Mouse (Mus musculus): ENCODE measurements at regions not wholly inside any gene's neighbourhood (a gene's known extent, or its start where the extent isn't known, plus 50 kb on each side); places are given as distances from the start of the nearest gene placed in this dataset.

DNA sequence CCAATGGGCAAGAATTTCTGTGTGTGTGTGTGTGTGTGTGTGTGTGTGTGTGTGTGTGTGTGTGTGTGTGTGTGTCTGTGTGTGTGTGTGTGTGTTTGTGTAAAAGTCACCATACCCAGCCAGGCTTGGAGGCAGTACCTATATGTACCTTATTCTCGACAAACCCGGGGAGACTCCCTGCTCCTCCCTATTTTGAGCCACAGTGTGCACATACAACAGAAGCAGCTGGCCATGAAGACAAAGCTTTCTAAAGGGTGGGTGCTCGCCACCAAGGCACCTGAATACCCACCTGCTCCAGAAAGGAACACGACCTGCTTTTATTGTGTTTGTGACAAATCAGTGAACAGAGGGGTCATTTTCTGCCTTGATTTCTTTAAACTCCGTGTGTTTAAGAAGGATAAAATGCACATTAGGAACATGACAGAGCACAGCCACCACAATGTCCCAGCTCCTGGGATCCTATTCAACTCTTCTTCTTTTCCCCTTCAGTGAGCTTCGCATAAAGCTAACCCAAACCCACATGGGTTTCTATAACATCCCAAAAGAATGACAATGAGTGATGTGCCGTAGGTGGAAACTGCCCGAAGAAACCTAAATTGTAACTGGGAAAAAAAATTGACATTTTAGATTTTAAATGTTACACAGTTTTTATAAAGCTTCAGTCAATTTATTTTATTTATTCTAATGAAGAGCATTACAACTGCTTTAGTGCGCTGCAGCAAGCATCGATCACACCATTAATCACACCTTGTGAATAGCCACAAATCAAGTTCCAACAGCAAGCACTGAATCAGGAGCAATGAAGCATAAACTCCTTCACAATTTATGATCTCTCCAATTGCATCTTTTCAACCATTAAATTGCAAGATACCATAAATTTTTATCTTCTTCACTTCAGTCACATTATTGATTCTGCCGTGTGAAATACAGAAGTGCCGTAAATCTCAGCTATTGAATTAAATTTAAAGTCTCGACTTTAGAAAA is 232.0 kb downstream of the Cdca7 start:
- Histone ChIP-seq H3K4me3 (replicated peaks) (no peak overlapping the region), H3K36me3 (replicated peaks; ENCODE audit: low read length) (no peaks in the 10 kb centered on the region), H3K9me3 (no peaks in the 10 kb centered on the region), H3K27me3 (replicated peaks) (peaks cover 7% of the 10 kb centered on the region), H3K4me1 (no peaks in the 10 kb centered on the region)
- TF ChIP-seq GATA1 (IDR thresholded peaks at IDR 0.05; ENCODE audit: borderline replicate concordance, low read length): no peak
- no peak for TF ChIP-seq FLI1 (IDR thresholded peaks at IDR 0.05; ENCODE audit: low read length)

DNA sequence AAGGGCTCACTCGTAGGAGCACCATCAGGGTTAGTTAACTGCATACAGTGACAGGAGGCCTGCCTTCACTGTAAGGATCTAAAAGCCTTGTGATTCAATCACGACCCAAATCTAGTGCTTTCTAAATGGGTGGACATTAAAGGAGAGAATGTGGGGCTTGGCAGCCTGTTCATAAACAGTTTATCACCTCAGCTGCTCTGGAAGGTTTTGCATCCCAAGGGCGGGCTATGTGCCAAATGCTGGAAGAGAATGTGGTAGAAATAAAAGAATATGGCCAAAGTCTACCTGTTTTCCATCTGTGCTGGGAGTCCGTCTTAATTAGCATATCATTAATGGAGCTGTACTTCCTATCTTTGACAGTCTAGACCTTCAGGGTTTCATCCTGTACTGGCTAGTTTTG is 241.0 kb downstream of the Cdca7 start:
- Histone ChIP-seq H3K27me3 (replicated peaks) (peaks cover 3% of the 10 kb centered on the region), H3K36me3 (replicated peaks; ENCODE audit: low read length) (no peaks in the 10 kb centered on the region), H3K4me1 (no peaks in the 10 kb centered on the region), H3K9me3 (0 out of 2 replicates have a peak, but pooled peaks cover 2% of the 10 kb centered on the region), H3K4me3 (replicated peaks) (no peak overlapping the region)
- no peak for TF ChIP-seq GATA1 (IDR thresholded peaks at IDR 0.05; ENCODE audit: borderline replicate concordance, low read length)
- TF ChIP-seq FLI1 (IDR thresholded peaks at IDR 0.05; ENCODE audit: low read length): no peak

DNA sequence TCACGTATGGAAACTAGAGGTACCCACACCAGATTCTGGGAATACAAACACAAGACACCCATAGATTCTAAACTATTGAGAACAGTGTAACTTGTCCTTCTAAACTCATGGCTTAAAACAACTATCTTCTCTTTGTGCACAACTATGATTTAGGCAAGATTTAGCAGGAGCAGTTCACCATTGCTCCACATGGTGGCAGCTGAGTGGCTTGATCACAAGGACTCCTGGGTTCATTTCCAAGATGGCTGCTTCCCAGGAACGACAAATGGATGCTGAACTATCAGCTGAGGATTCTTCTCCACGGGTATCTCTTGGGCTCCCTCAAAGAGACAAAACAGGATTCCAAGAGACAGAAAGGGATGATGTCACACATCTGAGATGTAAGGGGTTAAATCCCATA is 251.5 kb downstream of the Sp3 start:
- H3K4me1 ChIP-seq: no peaks in the 10 kb centered on the region

DNA sequence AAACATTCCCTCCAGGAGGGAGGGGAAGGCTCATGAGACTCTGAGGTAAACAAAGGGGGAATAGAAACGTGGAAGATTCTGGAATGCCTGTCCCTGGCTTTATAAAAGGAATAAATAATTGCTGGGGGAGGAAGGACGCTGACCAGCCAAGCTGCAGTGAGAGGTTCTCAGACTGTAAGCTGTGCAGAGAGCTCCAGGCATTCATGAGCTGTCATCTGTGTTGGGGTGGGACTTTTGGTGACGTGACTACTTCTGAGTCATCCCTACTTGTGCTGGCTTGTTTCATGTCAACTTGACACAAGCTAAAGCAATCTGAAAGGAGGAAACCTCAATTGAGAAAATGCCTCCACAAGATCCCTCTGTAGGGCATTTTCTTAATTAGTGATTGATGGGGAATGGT is 246.9 kb downstream of the Sp3 start:
- 0 out of 2 replicates have a peak, but pooled peaks cover 5% of the 10 kb centered on the region for H3K9me3 ChIP-seq
- no peaks in the 10 kb centered on the region for H3K36me3 ChIP-seq (replicated peaks; ENCODE audit: low read length)
- no peak overlapping the region for H3K4me3 ChIP-seq (replicated peaks)
- H3K4me1 ChIP-seq: no peaks in the 10 kb centered on the region
- peaks cover 15% of the 10 kb centered on the region for H3K27me3 ChIP-seq (replicated peaks)
- TF ChIP-seq GATA1 (IDR thresholded peaks at IDR 0.05; ENCODE audit: borderline replicate concordance, low read length) (no peak), FLI1 (IDR thresholded peaks at IDR 0.05; ENCODE audit: low read length) (no peak)

More for the DNA sequence above, 251.5 kb downstream of the Sp3 start:
- Histone ChIP-seq H3K27me3 (replicated peaks) (peaks cover 25% of the 10 kb centered on the region), H3K9me3 (0 out of 2 replicates have a peak, but pooled peaks cover 4% of the 10 kb centered on the region), H3K36me3 (replicated peaks; ENCODE audit: low read length) (no peaks in the 10 kb centered on the region), H3K4me3 (replicated peaks) (no peak overlapping the region)
- TF ChIP-seq FLI1 (IDR thresholded peaks at IDR 0.05; ENCODE audit: low read length) (no peak), GATA1 (IDR thresholded peaks at IDR 0.05; ENCODE audit: borderline replicate concordance, low read length) (no peak)

DNA sequence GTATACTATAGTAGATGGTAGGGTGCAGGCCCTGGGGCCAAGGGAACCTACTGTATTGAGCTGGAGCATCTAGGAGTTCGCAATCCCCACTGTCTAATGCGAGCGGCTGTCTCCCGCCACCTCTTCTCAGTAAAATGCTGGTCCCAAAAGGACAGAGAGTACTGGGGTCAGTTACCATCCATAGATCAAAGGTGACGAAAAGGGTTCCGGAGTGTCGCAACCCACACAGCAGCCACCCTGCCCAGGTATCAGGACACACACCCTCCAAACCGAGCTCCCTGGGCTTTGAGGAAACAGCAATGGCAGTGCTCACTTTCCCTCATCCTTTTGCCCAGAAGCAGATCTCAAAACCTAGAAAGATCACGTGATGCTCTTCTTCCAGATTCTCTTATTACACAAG is 245.2 kb downstream of the Sp3 start:
- peaks cover 18% of the 10 kb centered on the region for H3K27me3 ChIP-seq (replicated peaks)
- H3K4me1 ChIP-seq: no peaks in the 10 kb centered on the region
- 0 out of 2 replicates have a peak, but pooled peaks cover 5% of the 10 kb centered on the region for H3K9me3 ChIP-seq
- H3K4me3 ChIP-seq (replicated peaks): no peak overlapping the region
- TF ChIP-seq GATA1 (IDR thresholded peaks at IDR 0.05; ENCODE audit: borderline replicate concordance, low read length) (no peak), FLI1 (IDR thresholded peaks at IDR 0.05; ENCODE audit: low read length) (no peak)
- no peaks in the 10 kb centered on the region for H3K36me3 ChIP-seq (replicated peaks; ENCODE audit: low read length)

DNA sequence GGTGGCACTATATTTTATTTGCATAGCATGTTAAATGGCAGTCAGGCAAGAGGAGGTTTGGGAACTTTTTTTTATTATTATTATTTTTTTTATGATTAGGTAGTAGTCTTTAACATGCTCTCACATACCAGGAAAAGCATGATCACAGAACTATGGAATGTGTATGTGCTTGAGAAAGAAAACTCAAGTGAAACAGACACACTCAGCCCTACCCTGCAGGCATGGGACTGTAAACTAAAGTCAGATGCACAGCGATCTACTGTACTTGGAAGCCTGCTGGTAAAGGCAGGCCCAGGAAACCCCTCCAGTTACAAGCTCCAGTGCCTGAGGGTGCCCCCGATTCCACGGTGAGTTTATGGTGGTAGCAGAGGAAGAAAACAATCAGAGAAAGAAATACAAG is 243.6 kb downstream of the Sp3 start:
- Histone ChIP-seq H3K36me3 (replicated peaks; ENCODE audit: low read length) (no peaks in the 10 kb centered on the region), H3K27me3 (replicated peaks) (peaks cover 22% of the 10 kb centered on the region), H3K9me3 (0 out of 2 replicates have a peak, but pooled peaks cover 5% of the 10 kb centered on the region), H3K4me1 (peaks cover 9% of the 10 kb centered on the region; the same call in 1 of the 2 replicates), H3K4me3 (replicated peaks) (no peak overlapping the region)
- TF ChIP-seq GATA1 (IDR thresholded peaks at IDR 0.05; ENCODE audit: borderline replicate concordance, low read length): no peak
- TF ChIP-seq FLI1 (IDR thresholded peaks at IDR 0.05; ENCODE audit: low read length): no peak

DNA sequence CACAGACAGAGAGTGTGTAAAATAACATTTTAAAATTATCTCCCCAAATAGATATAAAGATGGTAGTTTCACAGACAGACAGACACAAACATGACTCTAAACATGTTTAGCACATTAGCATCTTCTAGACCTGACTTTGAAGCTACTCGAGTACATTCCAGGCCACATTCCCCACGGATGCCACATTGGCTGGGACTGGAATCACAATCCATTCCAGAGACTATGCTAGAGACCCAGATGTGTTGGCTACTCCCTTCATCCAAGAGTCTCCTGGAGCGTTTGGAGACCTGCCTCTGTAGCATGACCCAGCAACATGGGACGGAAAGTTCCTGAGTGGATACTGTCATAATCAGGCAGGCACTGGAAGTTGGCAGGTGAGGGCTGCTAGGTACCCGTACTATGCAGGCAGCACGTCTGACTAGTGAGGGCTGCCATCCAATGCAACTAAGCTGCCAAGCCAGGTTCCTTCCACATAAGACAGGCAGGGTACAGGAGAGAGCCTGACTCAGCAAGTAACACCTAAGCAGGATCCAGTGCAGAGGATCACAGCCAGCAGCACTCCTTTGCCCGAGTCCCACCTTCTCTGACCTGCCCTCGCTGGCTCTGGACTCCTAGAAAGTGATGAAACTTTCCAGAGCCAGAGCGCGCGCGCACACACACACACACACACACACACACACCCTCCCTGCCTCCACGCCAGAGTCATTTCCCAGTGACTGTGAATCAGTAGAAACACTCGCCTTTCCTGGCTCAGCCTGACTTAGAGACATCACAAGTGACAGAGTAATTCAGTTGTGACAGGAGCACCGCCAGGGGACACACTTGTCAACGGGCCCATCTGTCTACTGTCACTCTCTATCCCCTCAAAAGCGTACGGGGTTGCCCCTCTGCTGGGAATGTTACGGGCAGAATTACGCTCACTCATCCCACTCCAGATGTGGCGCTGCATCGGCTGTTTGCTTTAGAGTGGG is 239.6 kb downstream of the Sp3 start:
- no peaks in the 10 kb centered on the region for H3K36me3 ChIP-seq (replicated peaks; ENCODE audit: low read length)
- H3K4me3 ChIP-seq (replicated peaks): no peak overlapping the region
- H3K9me3 ChIP-seq: no peaks in the 10 kb centered on the region
- H3K27me3 ChIP-seq (replicated peaks): peaks cover 23% of the 10 kb centered on the region
- TF ChIP-seq FLI1 (IDR thresholded peaks at IDR 0.05; ENCODE audit: low read length): no peak
- TF ChIP-seq GATA1 (IDR thresholded peaks at IDR 0.05; ENCODE audit: borderline replicate concordance, low read length): no peak
- H3K4me1 ChIP-seq: peaks cover 9% of the 10 kb centered on the region; the same call in 1 of the 2 replicates

DNA sequence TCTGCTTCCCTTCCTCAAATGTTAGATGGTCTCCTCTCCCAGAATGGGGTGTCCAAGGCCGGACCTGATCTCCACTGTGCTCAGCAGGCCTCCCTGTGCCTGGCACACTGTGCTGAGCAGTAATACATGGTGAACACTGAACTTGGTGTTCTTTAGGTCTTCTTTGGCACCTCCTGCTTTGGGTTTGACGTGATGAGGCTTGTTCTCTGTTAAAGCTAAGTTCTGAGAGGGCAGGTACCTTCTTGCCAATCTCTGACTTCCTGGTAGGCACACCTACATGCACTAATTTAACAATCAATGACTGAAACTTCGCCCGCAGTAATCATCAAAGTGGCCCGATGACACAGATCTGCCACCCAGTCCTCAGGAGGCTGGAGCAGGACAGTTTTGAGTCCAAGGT is 238.5 kb downstream of the Sp3 start:
- no peaks in the 10 kb centered on the region for H3K36me3 ChIP-seq (replicated peaks; ENCODE audit: low read length)
- H3K9me3 ChIP-seq: no peaks in the 10 kb centered on the region
- H3K27me3 ChIP-seq (replicated peaks): peaks cover 23% of the 10 kb centered on the region
- H3K4me3 ChIP-seq (replicated peaks): no peak overlapping the region
- TF ChIP-seq GATA1 (IDR thresholded peaks at IDR 0.05; ENCODE audit: borderline replicate concordance, low read length) (no peak), FLI1 (IDR thresholded peaks at IDR 0.05; ENCODE audit: low read length) (no peak)
- peaks cover 9% of the 10 kb centered on the region; the same call in 1 of the 2 replicates for H3K4me1 ChIP-seq

DNA sequence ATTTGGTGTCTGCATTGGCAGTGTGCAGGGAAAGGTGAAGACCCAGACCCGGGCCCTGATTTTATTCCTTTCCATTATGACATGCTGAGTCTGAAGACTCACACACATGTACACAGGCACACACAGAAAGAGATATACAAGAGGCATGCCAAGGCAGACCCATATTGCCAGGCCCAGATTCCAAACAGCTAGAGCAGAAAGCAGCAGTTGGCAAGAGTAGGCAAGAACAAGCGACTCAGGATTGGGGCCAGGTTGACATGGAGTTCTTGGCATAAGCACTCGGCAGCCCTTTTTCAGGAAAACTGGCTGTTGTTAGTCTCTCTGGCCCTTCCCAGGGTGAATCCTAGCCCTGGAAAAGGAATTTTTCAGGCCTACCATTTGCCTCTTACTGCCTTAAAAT is 236.6 kb downstream of the Sp3 start:
- Histone ChIP-seq H3K36me3 (replicated peaks; ENCODE audit: low read length) (no peaks in the 10 kb centered on the region), H3K9me3 (no peaks in the 10 kb centered on the region), H3K4me3 (replicated peaks) (no peak overlapping the region), H3K27me3 (replicated peaks) (peaks cover 21% of the 10 kb centered on the region), H3K4me1 (peaks cover 9% of the 10 kb centered on the region; the same call in 1 of the 2 replicates)
- no peak for TF ChIP-seq GATA1 (IDR thresholded peaks at IDR 0.05; ENCODE audit: borderline replicate concordance, low read length)
- TF ChIP-seq FLI1 (IDR thresholded peaks at IDR 0.05; ENCODE audit: low read length): no peak
